Mouse (Mus musculus) spleen, postnatal 14 days (tissue): ENCODE results near the gene BC055324.

Source experiments
- DNase-seq, 2 experiments: peaks; one replicate each; pipeline ENCODE4 v3.0.0; 2021 to 2022; ENCODE audit warnings: low spot score in 2 of 2

Gene BC055324

GRCm38 (mm10) chr1:163953396-163953795 is 41.2 kb downstream of the BC055324 start:
- DNase-seq: no peak

- no peak for DNase-seq
These were observed 52.5 kb downstream of the BC055324 start for GRCm38 (mm10) chr1:163942056-163942455.

GRCm38 (mm10) chr1:163934591-163934990 is 60.0 kb downstream of the BC055324 start:
- DNase-seq: no peak

- DNase-seq: no peak
These were observed 62.8 kb downstream of the BC055324 start for GRCm38 (mm10) chr1:163931801-163932200.

DNA sequence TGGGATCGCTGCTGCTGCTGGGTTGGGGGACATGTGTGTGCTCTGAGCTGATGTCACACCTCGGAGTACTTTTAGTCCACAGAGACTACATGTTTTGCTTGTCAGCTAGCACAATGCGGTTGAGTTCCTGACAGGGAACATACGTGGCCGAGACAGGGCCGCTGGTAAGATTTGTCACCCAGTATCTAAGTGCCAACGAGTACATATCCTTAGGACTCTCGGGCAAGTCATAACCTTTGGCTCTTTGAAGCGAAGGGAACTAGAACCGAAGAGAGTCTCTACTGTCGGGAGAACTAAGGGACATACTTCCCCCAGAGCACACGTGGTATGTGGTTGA is 64.2 kb downstream of the BC055324 start:
- DNase-seq: peak in 1 of 2 experiments; percentile 4

GRCm38 (mm10) chr1:163929636-163930457 is 64.7 kb downstream of the BC055324 start:
- peak; percentile 70 to 79 for DNase-seq

DNA sequence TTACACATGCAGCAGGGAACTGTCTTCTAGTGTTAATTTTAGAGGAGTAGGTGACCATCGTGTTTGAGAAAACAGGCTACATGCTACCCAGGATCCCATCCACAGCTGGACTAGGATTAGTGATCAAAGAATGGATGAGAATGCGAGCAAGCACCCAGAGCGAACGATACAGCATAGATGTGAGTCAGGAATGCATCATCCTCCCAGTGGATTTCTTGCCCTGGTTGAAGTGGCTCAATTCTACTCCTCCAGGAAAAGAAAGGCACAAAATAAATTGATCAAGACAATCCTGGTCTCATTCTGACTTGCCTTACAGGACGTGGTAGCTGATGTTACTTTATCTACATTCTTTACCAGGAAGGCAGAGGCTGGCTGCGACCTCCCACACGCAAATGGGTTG is 65.8 kb downstream of the BC055324 start, which contains the start of gene Scyl3:
Scyl3 (plus strand) TSS at position 255 of the 400 bp plus-strand sequence.
- no peak for DNase-seq

DNA sequence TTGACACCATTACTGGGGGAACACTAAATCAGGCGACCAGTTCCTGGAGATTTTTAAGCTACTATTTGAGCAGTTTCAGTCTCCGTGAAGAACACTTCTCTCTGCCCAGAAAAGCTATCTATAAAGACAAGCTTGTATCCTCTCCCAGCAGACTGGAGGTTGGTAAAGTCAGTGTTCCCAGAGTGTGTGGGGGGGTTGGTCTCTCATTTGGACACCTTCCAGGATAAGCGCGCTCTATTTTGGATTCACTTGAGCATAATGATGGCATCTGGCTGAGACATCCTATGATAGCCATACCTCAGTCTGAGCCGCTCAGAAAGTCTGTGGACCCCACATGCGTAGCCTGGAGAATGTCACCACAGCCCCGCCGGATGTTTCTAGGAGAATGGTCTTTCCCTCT is 70.5 kb downstream of the BC055324 start:
- no peak for DNase-seq

DNA sequence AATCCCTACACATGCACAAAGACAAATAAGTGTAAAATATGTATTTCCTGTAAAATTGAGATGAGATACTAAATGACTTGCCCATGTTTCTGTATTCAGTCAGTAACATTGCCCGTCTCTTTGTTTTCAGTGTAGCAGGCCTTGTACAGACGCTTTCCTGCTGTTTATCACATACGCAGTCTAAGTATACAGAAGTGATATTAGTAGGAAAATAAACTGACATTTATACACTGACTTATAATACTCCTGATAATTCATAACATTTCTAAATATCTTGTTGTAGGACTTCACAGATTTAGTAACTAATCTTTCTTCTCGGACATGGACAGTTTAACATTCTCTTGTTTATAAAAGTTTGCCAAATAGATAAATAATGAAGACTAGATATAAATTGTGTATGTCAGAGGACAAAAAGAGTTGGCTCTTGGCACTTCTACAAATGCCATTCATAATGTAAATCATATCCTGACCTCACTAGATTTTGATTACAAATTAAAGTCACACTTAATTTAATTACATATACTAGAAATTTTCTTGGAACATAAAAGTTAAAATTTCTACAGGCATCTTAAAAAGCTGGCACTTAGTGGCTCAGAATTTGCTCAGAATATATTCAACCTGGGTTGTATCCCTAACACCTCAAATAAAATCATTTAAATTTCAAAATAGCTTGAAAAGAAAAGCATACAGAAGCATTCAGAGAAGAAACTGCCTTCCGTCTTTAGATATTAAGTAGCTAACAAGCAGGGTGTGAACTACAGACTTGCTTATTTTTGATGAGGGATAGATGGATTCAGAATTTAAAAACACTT is 77.0 kb downstream of the BC055324 start:
- no peak for DNase-seq

DNA sequence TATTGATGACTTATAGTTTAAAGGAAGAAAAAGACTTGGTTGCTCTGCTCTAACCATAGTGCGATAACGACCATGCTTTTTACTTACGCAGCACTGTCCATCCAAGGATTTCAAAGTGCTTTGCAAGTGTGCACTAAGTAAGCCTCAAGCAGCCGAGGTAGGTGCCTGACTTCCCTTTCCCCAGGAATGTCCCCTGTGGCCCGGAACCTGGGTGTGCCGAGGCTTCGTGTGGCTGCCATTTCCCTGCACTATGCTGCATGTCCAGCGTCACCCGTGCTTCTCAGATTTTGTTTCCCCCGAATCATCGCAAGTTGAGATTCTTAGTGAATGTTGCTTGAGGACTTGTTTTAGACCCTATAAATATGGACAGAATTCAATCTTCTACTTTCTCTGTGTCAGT is 82.6 kb downstream of the BC055324 start:
- no peak for DNase-seq

DNA sequence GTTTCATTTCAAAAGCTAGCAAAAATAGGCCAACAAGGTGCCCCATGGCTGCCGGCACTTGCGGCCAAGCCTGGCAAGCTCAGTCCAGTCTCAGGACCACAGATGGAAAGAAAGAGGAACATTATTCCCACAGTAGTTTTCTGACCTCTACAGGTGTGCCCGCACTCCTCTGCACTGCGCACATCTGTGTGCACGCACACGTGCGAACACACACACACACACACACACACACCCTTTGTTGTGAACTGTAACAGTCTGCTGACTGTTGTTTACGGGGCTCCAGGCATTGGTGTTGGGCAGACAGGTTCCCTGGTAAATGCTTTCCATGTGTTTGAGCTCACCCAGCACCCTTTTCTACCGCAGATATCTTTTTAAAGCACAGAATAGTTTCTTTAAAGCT is 83.8 kb downstream of the BC055324 start:
- no peak for DNase-seq

GRCm38 (mm10) chr1:163910343-163910742 is 84.3 kb downstream of the BC055324 start:
- no peak for DNase-seq

- no peak for DNase-seq
These were observed 86.2 kb downstream of the BC055324 start for GRCm38 (mm10) chr1:163908389-163908788.

GRCm38 (mm10) chr1:163907007-163907811 is 87.4 kb downstream of the BC055324 start:
- DNase-seq: no peak

DNA sequence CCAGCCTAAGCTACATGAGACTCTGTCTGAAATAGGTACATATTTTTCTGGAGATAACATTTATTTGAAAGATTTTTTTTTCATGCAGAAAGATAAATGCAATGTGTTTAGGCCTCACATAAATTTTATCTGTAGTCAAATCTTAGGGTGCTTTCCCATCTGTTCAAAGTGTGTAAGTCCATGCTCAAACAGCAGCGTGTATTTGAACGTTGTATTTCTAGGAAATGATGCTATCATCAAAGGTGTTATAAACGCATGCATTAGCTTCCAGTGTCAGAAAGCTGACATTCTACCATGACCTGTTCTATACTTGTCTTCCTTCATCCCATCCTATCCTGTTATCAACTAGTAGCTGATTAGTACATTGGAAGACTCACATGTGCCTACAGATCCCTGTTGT is 91.2 kb downstream of the BC055324 start:
- no peak for DNase-seq

DNA sequence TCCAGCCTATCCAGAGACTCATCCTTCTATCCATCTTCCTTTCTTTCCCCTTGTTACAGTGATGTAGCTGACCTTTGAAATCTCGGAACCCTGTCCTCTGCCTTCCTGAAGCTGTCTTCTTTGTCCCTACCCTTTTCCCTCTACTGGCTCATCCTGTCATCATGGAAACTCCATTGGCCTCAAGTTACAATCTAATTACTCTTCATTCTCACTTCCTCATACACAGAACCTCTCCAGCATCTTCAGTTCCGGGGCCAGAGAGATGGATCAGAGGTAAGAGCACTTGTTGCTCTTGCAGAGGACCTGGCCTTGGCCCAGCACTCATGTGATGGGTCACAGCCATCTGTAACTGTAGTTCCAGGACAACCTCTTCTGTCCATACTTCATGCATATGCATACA is 94.4 kb downstream of the BC055324 start:
- DNase-seq: no peak

DNA sequence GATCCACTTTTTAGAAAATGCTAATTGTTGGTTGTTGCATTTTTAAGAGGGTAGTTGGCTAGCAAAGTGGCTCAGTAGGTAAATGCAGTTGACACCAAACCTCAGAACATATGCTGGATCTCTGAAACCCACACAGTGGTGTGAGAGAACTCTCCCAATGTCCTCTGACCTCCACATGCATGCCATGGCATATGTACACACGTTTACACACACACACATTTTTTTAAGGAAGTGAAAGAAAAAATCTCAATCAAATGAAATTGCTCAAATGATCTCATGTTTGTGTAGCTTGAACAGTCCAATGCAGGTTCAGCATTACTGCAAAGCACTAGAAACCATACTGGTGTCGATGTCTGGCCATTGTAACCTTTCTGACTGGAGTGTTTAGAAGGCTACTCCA is 95.0 kb downstream of the BC055324 start:
- no peak for DNase-seq

DNA sequence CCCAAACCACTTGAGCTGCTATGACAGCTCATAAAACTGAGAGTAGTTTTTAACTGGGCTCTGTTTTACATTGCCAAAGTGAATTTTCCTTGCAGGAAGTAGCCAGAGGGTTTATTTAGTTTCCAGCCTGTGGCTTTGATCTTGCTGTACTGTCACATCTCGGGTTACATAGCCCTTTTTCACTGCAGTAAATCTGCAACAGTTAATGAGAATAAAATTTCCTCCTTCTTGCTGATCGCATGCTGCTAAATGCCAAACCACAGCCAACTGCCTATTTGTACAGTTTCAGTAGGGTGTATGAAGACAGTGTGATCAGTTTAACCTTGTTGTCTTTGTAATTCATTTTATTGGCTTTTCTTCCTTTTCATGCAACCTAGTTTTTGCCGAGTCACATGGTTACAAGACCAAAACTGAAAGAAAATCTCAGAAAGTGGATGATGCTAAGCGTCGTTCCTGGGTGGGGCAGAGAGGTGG is 96.3 kb downstream of the BC055324 start:
- no peak for DNase-seq
